Mouse (Mus musculus) layer of hippocampus, adult 11-12 months (tissue): ENCODE measurements at regions not wholly inside any gene's neighbourhood (a gene's known extent, or its start where the extent isn't known, plus 50 kb on each side); places are given as distances from the start of the nearest gene placed in this dataset.
A peak's percentile ranks its signal among the peaks of the same experiment; 100 is the strongest.
"Not testable (repeated sequence)": the region's sequence is repeated elsewhere in the genome, so short reads cannot be mapped to it uniquely, and the experiment has no call there.

Experiments used
- DNase-seq: peaks from one replicate; pipeline ENCODE4 v3.0.0; 2022; ENCODE audit warnings: low spot score

- not testable (repeated sequence) for DNase-seq
These were observed 51.8 kb downstream of the Teddm3 start for GRCm38 (mm10) chr16:21102033-21102432.

- DNase-seq: not testable (repeated sequence)
These were observed 53.7 kb downstream of the Teddm3 start for GRCm38 (mm10) chr16:21100126-21100525.

GRCm38 (mm10) chr16:21074779-21075148 is 79.0 kb downstream of the Teddm3 start:
- no peak for DNase-seq

- DNase-seq: not testable (repeated sequence)
These were observed 79.6 kb downstream of the Teddm3 start for GRCm38 (mm10) chr16:21074082-21074778.

- no peak for DNase-seq
These were observed 93.6 kb downstream of the Teddm3 start for GRCm38 (mm10) chr16:21060211-21060610.

GRCm38 (mm10) chr16:21054772-21055171 is 99.0 kb downstream of the Teddm3 start:
- no peak for DNase-seq

- DNase-seq: not testable (repeated sequence)
These were observed 131.7 kb downstream of the Teddm3 start for GRCm38 (mm10) chr16:21022087-21022486.

- DNase-seq: no peak
These were observed 148.9 kb downstream of the Teddm3 start for GRCm38 (mm10) chr16:21004871-21005270.

- DNase-seq: no peak
These were observed 152.7 kb downstream of the Teddm3 start for GRCm38 (mm10) chr16:21001126-21001525.

GRCm38 (mm10) chr16:20990524-20990923 is 163.3 kb downstream of the Teddm3 start:
- DNase-seq: no peak

GRCm38 (mm10) chr16:20975406-20975805 is 178.4 kb downstream of the Teddm3 start:
- no peak for DNase-seq

GRCm38 (mm10) chr16:20972442-20972841 is 181.4 kb downstream of the Teddm3 start:
- no peak for DNase-seq

- DNase-seq: peak; percentile 6
These were observed 194.9 kb downstream of the Teddm3 start for GRCm38 (mm10) chr16:20958905-20959304.

- DNase-seq: no peak
These were observed 202.4 kb upstream of the Thpo start for GRCm38 (mm10) chr16:20936722-20937121.

- not testable (repeated sequence) for DNase-seq
These were observed 200.5 kb upstream of the Thpo start for GRCm38 (mm10) chr16:20934846-20935245.

GRCm38 (mm10) chr16:20930003-20930402 is 195.7 kb upstream of the Thpo start:
- not testable (repeated sequence) for DNase-seq

GRCm38 (mm10) chr16:20925776-20926175 is 191.5 kb upstream of the Thpo start:
- not testable (repeated sequence) for DNase-seq

- not testable (repeated sequence) for DNase-seq
These were observed 176.6 kb upstream of the Thpo start for GRCm38 (mm10) chr16:20910864-20911263.

GRCm38 (mm10) chr16:20908467-20909351 is 174.4 kb upstream of the Thpo start:
- DNase-seq: not testable (repeated sequence)

GRCm38 (mm10) chr16:20895734-20896133 is 161.4 kb upstream of the Thpo start:
- DNase-seq: peak; percentile 29

- DNase-seq: no peak
These were observed 137.4 kb upstream of the Thpo start for GRCm38 (mm10) chr16:20871726-20872125.

- no peak for DNase-seq
These were observed 132.5 kb upstream of the Thpo start for GRCm38 (mm10) chr16:20866771-20867170.

GRCm38 (mm10) chr16:20861256-20861655 is 126.9 kb upstream of the Thpo start:
- no peak for DNase-seq
